Mouse (Mus musculus): ENCODE results near the gene Tlcd2. TPM values are rescaled to one million over a fixed set of nuclear protein-coding genes. Genes with fewer than 3 reads are reported as not detected.

Gene Tlcd2
- total RNA-seq, 2 experiments from 2014 or later = 0.40 to 0.85 TPM

GRCm38 (mm10) chr11:75467512-75468215, 6.1 kb downstream of the Tlcd2 start:
- DNase-seq = no peak

- no peak for DNase-seq
These were observed 6.9 kb downstream of the Tlcd2 start for GRCm38 (mm10) chr11:75468410-75468809.

GRCm38 (mm10) chr11:75469261-75469660, 7.7 kb downstream of the Tlcd2 start:
- DNase-seq = no peak

- DNase-seq = no peak
These were observed 9.2 kb downstream of the Tlcd2 start for GRCm38 (mm10) chr11:75470675-75471074.

- DNase-seq = no peak
These were observed 11.1 kb downstream of the Tlcd2 start for GRCm38 (mm10) chr11:75472469-75473081.

- no peak for DNase-seq
These were observed 11.9 kb downstream of the Tlcd2 start for GRCm38 (mm10) chr11:75473376-75473775.

- DNase-seq = no peak
These were observed 24.7 kb downstream of the Tlcd2 start for GRCm38 (mm10) chr11:75486192-75486591.

- peak; percentile 99 for DNase-seq
These were observed 25.2 kb downstream of the Tlcd2 start, which contains the start of gene Prpf8 for GRCm38 (mm10) chr11:75486601-75487285. Gene Prpf8 (plus strand): TSS chr11:75486816.

GRCm38 (mm10) chr11:75487496-75487895, 26.0 kb downstream of the Tlcd2 start:
- DNase-seq = no peak

- DNase-seq = no peak
These were observed 33.0 kb downstream of the Tlcd2 start for GRCm38 (mm10) chr11:75494296-75495049.

- DNase-seq = no peak
These were observed 36.6 kb downstream of the Tlcd2 start for GRCm38 (mm10) chr11:75498126-75498525.

- no peak for DNase-seq
These were observed 46.6 kb downstream of the Tlcd2 start for GRCm38 (mm10) chr11:75508162-75508561.

GRCm38 (mm10) chr11:75508904-75509303, 47.4 kb downstream of the Tlcd2 start:
- DNase-seq = no peak

GRCm38 (mm10) chr11:75509741-75510626, 48.5 kb downstream of the Tlcd2 start, which contains the start of gene Rilp:
Gene Rilp (plus strand): TSS chr11:75510094.
- DNase-seq = peak; percentile 29 to 45

- peak; percentile 86 to 87 for DNase-seq
These were observed 49.1 kb downstream of the Tlcd2 start for GRCm38 (mm10) chr11:75510627-75510993.

- no peak for DNase-seq
These were observed 49.7 kb downstream of the Tlcd2 start for GRCm38 (mm10) chr11:75511213-75511612.

- no peak for DNase-seq
These were observed 50.9 kb downstream of the Tlcd2 start for GRCm38 (mm10) chr11:75512301-75513018.

GRCm38 (mm10) chr11:75513336-75513735, 51.8 kb downstream of the Tlcd2 start, which contains the start of gene Scarf1:
Gene Scarf1 (plus strand): TSS chr11:75513540.
- DNase-seq = no peak

GRCm38 (mm10) chr11:75515186-75515585, 53.7 kb downstream of the Tlcd2 start:
- DNase-seq = no peak

- no peak for DNase-seq
These were observed 58.5 kb downstream of the Tlcd2 start for GRCm38 (mm10) chr11:75519834-75520633.

Measured in layer of hippocampus, postnatal 36 days (tissue).